Mouse (Mus musculus) kidney, postnatal 0 days (tissue): ENCODE measurements at regions not wholly inside any gene's neighbourhood (a gene's known extent, or its start where the extent isn't known, plus 50 kb on each side); places are given as distances from the start of the nearest gene placed in this dataset.

Source experiments
- ATAC-seq: fragments of 200-750 bp; cut with Nextera tagmentation; replicated peaks from 2 replicates; pipeline ENCODE4 v1.8.0; 2017; ENCODE audit warnings: low read depth, moderate number of reproducible peaks, moderate TSS enrichment, moderate library complexity; ENCODE audit not compliant: low FRiP score
- DNase-seq: peaks from one replicate; pipeline ENCODE4 v3.0.0-alpha.2; 2016; ENCODE audit warnings: low spot score
- H3K27ac ChIP-seq: fragments of 300-500 bp; sonication (generic); 2 replicates; pipeline ENCODE4 v1.5.1; 2014; ENCODE audit warnings: mild to moderate bottlenecking
- H3K27me3 ChIP-seq: fragments of 300-500 bp; sonication (generic); 2 replicates; pipeline ENCODE4 v1.6.1; 2014; ENCODE audit warnings: low read length, mixed read lengths; ENCODE audit not compliant: insufficient read depth
- H3K36me3 ChIP-seq: fragments of 300-500 bp; sonication (generic); 2 replicates; pipeline ENCODE4 v1.6.1; 2014; ENCODE audit warnings: low read length, mixed read lengths; ENCODE audit not compliant: insufficient read depth
- H3K4me1 ChIP-seq: fragments of 300-500 bp; sonication (generic); replicated peaks from 2 replicates; pipeline ENCODE4 v1.6.1; 2014; ENCODE audit warnings: antibody characterized with exemption, low read length, mixed read lengths; ENCODE audit not compliant: insufficient read depth
- H3K4me2 ChIP-seq: fragments of 300-500 bp; sonication (generic); 2 replicates; pipeline ENCODE4 v1.6.1; 2014; ENCODE audit warnings: mild to moderate bottlenecking, low read length, moderate library complexity, mixed read lengths
- H3K4me3 ChIP-seq: fragments of 300-500 bp; sonication (generic); replicated peaks from 2 replicates; pipeline ENCODE4 v1.5.1; 2014; ENCODE audit warnings: low read depth, low read length
- H3K9ac ChIP-seq: fragments of 300-500 bp; sonication (generic); 2 replicates; pipeline ENCODE4 v1.6.1; 2014; ENCODE audit warnings: low read depth, low read length
- H3K9me3 ChIP-seq: fragments of 300-500 bp; sonication (generic); replicated peaks from 2 replicates; pipeline ENCODE4 v1.6.1; 2016; ENCODE audit warnings: low read length, inconsistent platforms, mixed read lengths
- CTCF ChIP-seq: IDR thresholded peaks from 2 replicates; pipeline ENCODE4 v1.5.1; 2016; ENCODE audit warnings: antibody characterized with exemption, low read depth, mild to moderate bottlenecking, moderate library complexity
- WGBS: fragments of 180-500 bp; shearing (Covaris S2); extraction: QIAGEN DNeasy Blood & Tissue Kit; methylation state at CpG from one replicate; pipeline ENCODE4 v1.1.7; 2014; 5-methylcytosine and 5-hydroxymethylcytosine counted together

GRCm38 (mm10) chr7:136649796-136650195 lies 244.6 kb upstream of the Mgmt start:
- TF ChIP-seq CTCF, result no peak
- no peak overlapping the region for H3K27ac ChIP-seq

GRCm38 (mm10) chr7:136659930-136660329 lies 234.5 kb upstream of the Mgmt start:
- H3K4me2 ChIP-seq, result no peak overlapping the region
- ATAC-seq, result no peak
- no peak overlapping the region for H3K9ac ChIP-seq
- DNase-seq, result no peak
- no peaks in the 10 kb centered on the region; the same call in 1 of the 2 replicates for H3K4me1 ChIP-seq
- H3K36me3 ChIP-seq, result no peaks in the 10 kb centered on the region
- H3K27ac ChIP-seq, result no peak overlapping the region
- no peaks in the 10 kb centered on the region for H3K27me3 ChIP-seq
- H3K9me3 ChIP-seq, result no peaks in the 10 kb centered on the region
- TF ChIP-seq CTCF, result no peak
- no peak overlapping the region for H3K4me3 ChIP-seq

More at GRCm38 (mm10) chr7:136649796-136650195, 244.6 kb upstream of the Mgmt start:
- Histone ChIP-seq H3K9ac (no peak overlapping the region), H3K9me3 (no peaks in the 10 kb centered on the region), H3K4me3 (no peak overlapping the region), H3K4me1 (no peaks in the 10 kb centered on the region), H3K4me2 (no peak overlapping the region), H3K27me3 (no peaks in the 10 kb centered on the region; the same call in 1 of the 2 replicates), H3K36me3 (no peaks in the 10 kb centered on the region)
- DNase-seq (no peak), ATAC-seq (no peak)
- 80% methylated on average over 4 of the region's 4 CpGs for WGBS

- Histone ChIP-seq H3K9me3 (no peaks in the 10 kb centered on the region), H3K4me1 (no peaks in the 10 kb centered on the region; the same call in 1 of the 2 replicates), H3K4me2 (no peak overlapping the region), H3K36me3 (no peaks in the 10 kb centered on the region), H3K4me3 (no peak overlapping the region), H3K27me3 (no peaks in the 10 kb centered on the region), H3K27ac (no peak overlapping the region), H3K9ac (no peak overlapping the region)
- 76% methylated on average over 2 of the region's 2 CpGs for WGBS
- no peak for ATAC-seq
- no peak for TF ChIP-seq CTCF
- no peak for DNase-seq
These were observed 234.0 kb upstream of the Mgmt start for GRCm38 (mm10) chr7:136660401-136660800.

- Histone ChIP-seq H3K9me3 (no peaks in the 10 kb centered on the region), H3K27me3 (peaks cover 5% of the 10 kb centered on the region; the same call in 1 of the 2 replicates), H3K27ac (no peak overlapping the region), H3K4me3 (no peak overlapping the region), H3K4me2 (no peak overlapping the region; the same call in 1 of the 2 replicates), H3K4me1 (peaks cover 3% of the 10 kb centered on the region; the same call in 1 of the 2 replicates), H3K36me3 (no peaks in the 10 kb centered on the region), H3K9ac (no peak overlapping the region)
- 44% methylated on average over 10 of the region's 10 CpGs for WGBS
- no peak for TF ChIP-seq CTCF
- no peak for ATAC-seq
- DNase-seq, result peak; percentile 96
These were observed 229.9 kb upstream of the Mgmt start for GRCm38 (mm10) chr7:136664424-136665082.

GRCm38 (mm10) chr7:136665901-136666300 lies 228.5 kb upstream of the Mgmt start:
- 93% methylated on average over 2 of the region's 2 CpGs for WGBS
- no peak overlapping the region for H3K9ac ChIP-seq
- H3K4me2 ChIP-seq, result no peak overlapping the region
- no peak for ATAC-seq
- no peak overlapping the region for H3K27ac ChIP-seq
- H3K4me1 ChIP-seq, result peaks cover 3% of the 10 kb centered on the region; the same call in 1 of the 2 replicates
- no peak overlapping the region for H3K4me3 ChIP-seq
- no peak for TF ChIP-seq CTCF
- H3K36me3 ChIP-seq, result no peaks in the 10 kb centered on the region
- peaks cover 5% of the 10 kb centered on the region; the same call in 1 of the 2 replicates for H3K27me3 ChIP-seq
- no peaks in the 10 kb centered on the region for H3K9me3 ChIP-seq
- no peak for DNase-seq

GRCm38 (mm10) chr7:136666707-136667106 lies 227.7 kb upstream of the Mgmt start:
- Histone ChIP-seq H3K27me3 (peaks cover 5% of the 10 kb centered on the region; the same call in 1 of the 2 replicates), H3K4me3 (no peak overlapping the region), H3K27ac (no peak overlapping the region), H3K4me2 (no peak overlapping the region), H3K36me3 (no peaks in the 10 kb centered on the region), H3K9me3 (no peaks in the 10 kb centered on the region), H3K9ac (no peak overlapping the region), H3K4me1 (peaks cover 3% of the 10 kb centered on the region; the same call in 1 of the 2 replicates)
- no peak for TF ChIP-seq CTCF
- ATAC-seq (no peak), DNase-seq (peak; percentile 30)
- WGBS, result 26% methylated on average over 6 of the region's 6 CpGs
